In genomic region chr13:63761542-63761941, GRCm38 (mm10) we compare ENCODE assay signal across 16 mouse cellular contexts.
"Had no signal": no experiment of that assay in that cellular context is flagged by ENCODE, and none has a peak within 500 bp of the region (broad histone marks: within the 10 kb centered on the region; RNA-seq: fewer than 3 reads in every experiment).

No protein-coding gene starts in this region.

- H3K27ac ChIP-seq: midbrain, embryonic 13.5 days; midbrain, embryonic 15.5 days; neural tube, embryonic 12.5 days; stomach, embryonic 15.5 days; stomach, postnatal 0 days had no signal

- H3K9ac ChIP-seq: lung, embryonic 14.5 days; midbrain, embryonic 13.5 days; midbrain, embryonic 15.5 days; neural tube, embryonic 12.5 days; stomach, embryonic 15.5 days had no signal

- H3K36me3 ChIP-seq: midbrain, embryonic 13.5 days; midbrain, embryonic 15.5 days; neural tube, embryonic 12.5 days; stomach, embryonic 15.5 days had no signal

- DNase-seq: lung, adult 18-20 months; lung, embryonic 14.5 days; lung, postnatal 10 days; lung, postnatal 4 days; retina, postnatal 1 day; right cerebral cortex, postnatal 14 days; thymus, adult 2 months; thymus, postnatal 25 days; thymus, postnatal 4 days had no signal

- H3K4me3 ChIP-seq: megakaryocyte, embryonic 14.5 days; midbrain, embryonic 13.5 days; midbrain, embryonic 15.5 days; neural tube, embryonic 12.5 days; stomach, embryonic 15.5 days had no signal

- H3K4me2 ChIP-seq: lung, embryonic 14.5 days; midbrain, embryonic 11.5 days; midbrain, embryonic 13.5 days; midbrain, embryonic 15.5 days; neural tube, embryonic 12.5 days; stomach, embryonic 15.5 days had no signal

- H3K9me3 ChIP-seq: midbrain, embryonic 13.5 days; midbrain, embryonic 15.5 days; neural tube, embryonic 12.5 days; stomach, embryonic 15.5 days had no signal

- H3K4me1 ChIP-seq: megakaryocyte, embryonic 14.5 days; midbrain, embryonic 13.5 days; midbrain, embryonic 15.5 days; neural tube, embryonic 12.5 days had no signal

- ATAC-seq: midbrain, embryonic 13.5 days; midbrain, embryonic 15.5 days had no signal

- H3K27me3 ChIP-seq: megakaryocyte, embryonic 14.5 days; neural tube, embryonic 12.5 days; stomach, embryonic 15.5 days had no signal
